Mouse (Mus musculus): ENCODE measurements around the gene Gpr3. TPM values are rescaled to one million over a fixed set of nuclear protein-coding genes. Genes with fewer than 3 reads are reported as not detected.

Gpr3 gene
- polyA plus RNA-seq, 1 experiment from 2014 or later: not detected

DNA sequence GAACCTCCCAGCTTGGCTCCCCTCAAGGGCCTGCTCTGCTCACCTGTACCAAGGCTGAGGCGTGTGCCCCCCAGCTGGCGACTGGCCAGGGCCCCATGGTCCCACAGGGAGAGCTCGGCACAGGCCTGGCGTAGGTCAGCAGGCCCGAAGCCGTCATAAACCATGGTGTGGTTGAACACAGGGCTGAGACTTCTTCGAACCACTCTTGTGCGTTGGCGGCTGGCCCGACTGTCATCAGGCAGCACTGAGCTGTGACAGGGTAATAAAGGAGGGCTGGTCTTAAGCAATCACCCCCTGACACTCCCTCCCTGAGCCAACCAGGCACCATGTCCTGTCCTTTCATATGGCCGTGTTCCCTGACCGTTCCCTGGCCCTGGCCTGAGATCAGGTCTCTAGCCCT is 41.1 kb upstream of the Gpr3 start:
- DNase-seq (ENCODE audit: low spot score): peak; percentile 35
- Histone ChIP-seq H3K4me3 (ENCODE audit: low read depth, low read length) (no peak overlapping the region), H3K9ac (replicated peaks; ENCODE audit: low read depth) (no peak overlapping the region), H3K9me3 (ENCODE audit: low read length) (no peaks in the 10 kb centered on the region), H3K27me3 (replicated peaks; ENCODE audit: insufficient read depth, low read length) (peaks cover 34% of the 10 kb centered on the region; the same call in 1 of the 2 replicates), H3K4me2 (replicated peaks; ENCODE audit: low read depth, low read length) (no peak overlapping the region), H3K36me3 (ENCODE audit: insufficient read depth, low read length) (peaks cover 13% of the 10 kb centered on the region), H3K27ac (ENCODE audit: low read length) (no peak overlapping the region), H3K4me1 (ENCODE audit: insufficient read depth, low read depth, low read length) (peaks cover 7% of the 10 kb centered on the region; the same call in 1 of the 2 replicates)
- 76% methylated on average over 12 of the region's 12 CpGs for WGBS
- TF ChIP-seq CTCF (IDR thresholded peaks at IDR 0.05) (no peak), EP300 (IDR thresholded peaks at IDR 0.05) (no peak)
- ATAC-seq: peak; percentile 9; the same call in 1 of the 2 replicates

DNA sequence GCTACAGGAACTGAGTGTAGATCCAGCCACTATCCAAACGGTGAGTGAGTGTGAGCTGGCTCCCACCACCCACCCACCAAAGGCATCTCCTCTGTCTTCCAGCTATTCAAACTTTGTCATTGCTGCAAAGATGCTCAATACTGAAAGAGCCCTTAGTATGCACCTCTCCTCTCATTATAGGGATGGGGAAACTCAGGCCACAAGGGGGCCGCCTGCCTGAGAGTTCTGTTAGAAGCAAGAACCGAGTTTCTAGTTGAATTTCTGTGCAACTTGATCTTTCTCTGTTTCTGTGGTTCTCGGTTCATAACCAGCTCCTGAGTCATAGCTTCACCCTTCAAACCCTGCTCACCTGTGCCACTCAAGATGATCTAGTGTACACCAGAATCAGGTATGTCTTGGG is 39.8 kb upstream of the Gpr3 start:
- 49% methylated on average over 4 of the region's 4 CpGs for WGBS

GRCm38 (mm10) chr4:133251214-133251613 is 38.9 kb upstream of the Gpr3 start:
- Histone ChIP-seq H3K9me3 (ENCODE audit: low read length) (no peaks in the 10 kb centered on the region), H3K4me3 (ENCODE audit: low read depth, low read length) (0 out of 2 replicates have a peak overlapping the region, but pooled peaks have one; percentile 1), H3K27me3 (replicated peaks; ENCODE audit: insufficient read depth, low read length) (0 out of 2 replicates have a peak, but pooled peaks cover 27% of the 10 kb centered on the region), H3K4me1 (ENCODE audit: insufficient read depth, low read depth, low read length) (peaks cover 7% of the 10 kb centered on the region; the same call in 1 of the 2 replicates), H3K27ac (ENCODE audit: low read length) (no peak overlapping the region), H3K36me3 (ENCODE audit: insufficient read depth, low read length) (peaks cover 13% of the 10 kb centered on the region), H3K9ac (replicated peaks; ENCODE audit: low read depth) (no peak overlapping the region), H3K4me2 (replicated peaks; ENCODE audit: low read depth, low read length) (peak overlapping the region; percentile 35)
- DNase-seq (ENCODE audit: low spot score) (no peak), ATAC-seq (no peak)
- TF ChIP-seq EP300 (IDR thresholded peaks at IDR 0.05) (no peak), CTCF (IDR thresholded peaks at IDR 0.05) (no peak)
- WGBS: 9% methylated on average over 31 of the region's 31 CpGs

More for the DNA sequence above, 39.8 kb upstream of the Gpr3 start:
- H3K4me1 ChIP-seq (ENCODE audit: insufficient read depth, low read depth, low read length): peaks cover 7% of the 10 kb centered on the region; the same call in 1 of the 2 replicates
- no peaks in the 10 kb centered on the region for H3K9me3 ChIP-seq (ENCODE audit: low read length)
- no peak overlapping the region for H3K27ac ChIP-seq (ENCODE audit: low read length)
- ATAC-seq: no peak
- H3K27me3 ChIP-seq (replicated peaks; ENCODE audit: insufficient read depth, low read length): peaks cover 34% of the 10 kb centered on the region; the same call in 1 of the 2 replicates
- H3K4me2 ChIP-seq (replicated peaks; ENCODE audit: low read depth, low read length): no peak overlapping the region
- H3K36me3 ChIP-seq (ENCODE audit: insufficient read depth, low read length): peaks cover 13% of the 10 kb centered on the region
- H3K9ac ChIP-seq (replicated peaks; ENCODE audit: low read depth): no peak overlapping the region
- H3K4me3 ChIP-seq (ENCODE audit: low read depth, low read length): no peak overlapping the region
- no peak for DNase-seq (ENCODE audit: low spot score)
- TF ChIP-seq EP300 (IDR thresholded peaks at IDR 0.05) (0 out of 2 replicates have a peak, but pooled peaks have one; percentile 7), CTCF (IDR thresholded peaks at IDR 0.05) (peak; percentile 13; the same call in 1 of the 2 replicates)

GRCm38 (mm10) chr4:133250609-133251008 is 38.3 kb upstream of the Gpr3 start:
- peaks cover 13% of the 10 kb centered on the region for H3K36me3 ChIP-seq (ENCODE audit: insufficient read depth, low read length)
- no peak overlapping the region for H3K27ac ChIP-seq (ENCODE audit: low read length)
- 8% methylated on average over 22 of the region's 22 CpGs for WGBS
- TF ChIP-seq EP300 (IDR thresholded peaks at IDR 0.05) (no peak), CTCF (IDR thresholded peaks at IDR 0.05) (peak; percentile 86)
- peak overlapping the region; percentile 35 for H3K4me2 ChIP-seq (replicated peaks; ENCODE audit: low read depth, low read length)
- H3K4me3 ChIP-seq (ENCODE audit: low read depth, low read length): no peak overlapping the region
- no peak overlapping the region for H3K9ac ChIP-seq (replicated peaks; ENCODE audit: low read depth)
- H3K27me3 ChIP-seq (replicated peaks; ENCODE audit: insufficient read depth, low read length): 0 out of 2 replicates have a peak, but pooled peaks cover 24% of the 10 kb centered on the region
- H3K9me3 ChIP-seq (ENCODE audit: low read length): no peaks in the 10 kb centered on the region
- H3K4me1 ChIP-seq (ENCODE audit: insufficient read depth, low read depth, low read length): peaks cover 7% of the 10 kb centered on the region; the same call in 1 of the 2 replicates
- DNase-seq (ENCODE audit: low spot score) (peak; percentile 79), ATAC-seq (peak; percentile 55)

GRCm38 (mm10) chr4:133247806-133248449 is 35.6 kb upstream of the Gpr3 start:
- TF ChIP-seq CTCF (IDR thresholded peaks at IDR 0.05): no peak
- no peak for TF ChIP-seq EP300 (IDR thresholded peaks at IDR 0.05)
- no peaks in the 10 kb centered on the region for H3K9me3 ChIP-seq (ENCODE audit: low read length)
- peaks cover 13% of the 10 kb centered on the region for H3K36me3 ChIP-seq (ENCODE audit: insufficient read depth, low read length)
- peak; percentile 11 for DNase-seq (ENCODE audit: low spot score)
- ATAC-seq: no peak
- 61% methylated on average over 13 of the region's 13 CpGs for WGBS
- no peak overlapping the region for H3K27ac ChIP-seq (ENCODE audit: low read length)
- H3K4me2 ChIP-seq (replicated peaks; ENCODE audit: low read depth, low read length): no peak overlapping the region
- H3K9ac ChIP-seq (replicated peaks; ENCODE audit: low read depth): no peak overlapping the region
- no peak overlapping the region for H3K4me3 ChIP-seq (ENCODE audit: low read depth, low read length)
- peaks cover 7% of the 10 kb centered on the region; the same call in 1 of the 2 replicates for H3K4me1 ChIP-seq (ENCODE audit: insufficient read depth, low read depth, low read length)
- 0 out of 2 replicates have a peak, but pooled peaks cover 24% of the 10 kb centered on the region for H3K27me3 ChIP-seq (replicated peaks; ENCODE audit: insufficient read depth, low read length)

GRCm38 (mm10) chr4:133247072-133247471 is 34.7 kb upstream of the Gpr3 start:
- TF ChIP-seq CTCF (IDR thresholded peaks at IDR 0.05): no peak
- peak; percentile 86 for TF ChIP-seq EP300 (IDR thresholded peaks at IDR 0.05)
- ATAC-seq (peak; percentile 66), DNase-seq (ENCODE audit: low spot score) (peak; percentile 57)
- Histone ChIP-seq H3K4me1 (ENCODE audit: insufficient read depth, low read depth, low read length) (peaks cover 13% of the 10 kb centered on the region; the same call in 1 of the 2 replicates), H3K4me3 (ENCODE audit: low read depth, low read length) (no peak overlapping the region), H3K4me2 (replicated peaks; ENCODE audit: low read depth, low read length) (0 out of 2 replicates have a peak overlapping the region, but pooled peaks have one; percentile 14), H3K9ac (replicated peaks; ENCODE audit: low read depth) (no peak overlapping the region), H3K27ac (ENCODE audit: low read length) (no peak overlapping the region), H3K9me3 (ENCODE audit: low read length) (no peaks in the 10 kb centered on the region), H3K27me3 (replicated peaks; ENCODE audit: insufficient read depth, low read length) (0 out of 2 replicates have a peak, but pooled peaks cover 21% of the 10 kb centered on the region), H3K36me3 (ENCODE audit: insufficient read depth, low read length) (peaks cover 13% of the 10 kb centered on the region)
- 33% methylated on average over 15 of the region's 15 CpGs for WGBS
